Mouse (Mus musculus): ENCODE results near the gene Gm5105. TPM values are rescaled to one million over a fixed set of nuclear protein-coding genes. Genes with fewer than 3 reads are reported as not detected.

The Gm5105 gene
- polyA plus RNA-seq, 1 experiment from 2014 or later, result not detected

DNA sequence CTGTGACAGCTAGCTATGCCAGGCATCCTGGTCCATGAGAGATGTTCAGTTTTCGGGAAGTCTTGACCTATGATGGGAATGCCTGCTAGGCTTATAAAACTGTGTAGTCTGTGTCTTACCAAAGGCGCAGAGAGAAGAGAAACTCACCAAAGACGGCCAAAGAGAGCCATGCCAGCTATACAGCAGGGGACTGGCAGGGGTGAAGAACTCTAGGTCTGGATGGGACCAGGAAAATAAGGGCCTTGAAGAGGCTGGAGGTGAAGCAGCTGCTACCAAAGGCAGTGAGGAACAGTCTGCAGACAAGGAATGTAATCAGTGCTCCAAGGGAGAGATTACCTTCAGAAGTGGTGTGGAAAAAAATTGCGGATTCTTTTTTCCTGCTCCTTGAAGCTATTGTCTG lies 16.7 kb upstream of the Gm5105 start:
- Histone ChIP-seq H3K27me3 (replicated peaks; ENCODE audit: low read depth, poor library complexity, severe bottlenecking) (no peaks in the 10 kb centered on the region), H3K4me1 (peaks cover 4% of the 10 kb centered on the region; the same call in 1 of the 2 replicates), H3K27ac (replicated peaks) (no peak overlapping the region), H3K4me3 (no peak overlapping the region), H3K9me3 (no peaks in the 10 kb centered on the region), H3K36me3 (replicated peaks) (no peaks in the 10 kb centered on the region)
- no peak for DNase-seq (ENCODE audit: low spot score)
- WGBS, result 80% methylated on average over 4 of the region's 4 CpGs

DNA sequence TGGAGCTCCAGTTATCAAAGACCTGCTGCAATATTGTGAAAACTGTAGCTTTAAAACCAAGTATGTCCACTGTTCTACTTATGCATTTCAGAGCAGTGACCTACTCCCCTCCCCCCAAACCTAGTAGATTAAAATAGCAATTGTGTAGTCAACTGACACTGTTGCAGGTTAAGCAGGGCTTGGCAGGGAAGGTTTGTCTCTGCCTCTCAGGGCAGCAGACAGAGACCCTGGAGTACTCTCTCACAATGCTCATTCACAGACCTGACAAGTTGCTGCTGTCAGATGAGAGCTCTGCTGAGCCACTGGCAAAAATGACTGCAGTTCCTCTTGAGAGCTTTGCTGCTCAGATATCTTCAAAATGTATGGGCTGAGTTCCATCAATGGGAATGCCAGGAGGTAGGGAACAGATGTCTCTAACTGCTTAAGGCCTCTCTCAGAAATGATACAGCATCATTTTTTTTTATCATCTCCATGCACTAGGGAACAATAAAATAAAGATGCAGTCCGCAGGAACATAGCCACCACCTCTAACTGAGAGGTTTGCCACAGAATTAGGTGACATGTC lies 16.0 kb upstream of the Gm5105 start:
- 95% methylated on average over 1 of the region's 1 CpGs for WGBS

DNA sequence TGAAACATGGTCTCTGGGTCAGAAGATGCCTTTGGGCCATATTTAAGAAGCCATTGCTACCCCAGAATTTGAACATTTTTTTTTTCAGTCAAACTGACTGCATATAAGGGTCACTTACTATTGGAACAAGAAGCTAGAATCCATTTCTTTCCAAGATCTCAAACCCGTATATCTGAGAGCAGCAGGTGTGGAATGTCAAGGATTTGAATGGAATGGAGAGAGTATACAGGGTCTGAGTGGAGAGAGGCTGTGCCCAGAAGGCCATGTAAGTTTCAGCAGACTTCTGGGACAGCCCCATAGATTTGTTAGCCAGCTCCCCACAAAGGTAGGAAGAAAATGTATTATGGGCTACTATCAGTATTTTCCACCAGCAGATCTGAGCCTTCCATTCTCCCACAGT lies 11.5 kb upstream of the Gm5105 start:
- no peak for DNase-seq (ENCODE audit: low spot score)
- no peaks in the 10 kb centered on the region for H3K9me3 ChIP-seq
- 81% methylated on average over 1 of the region's 1 CpGs for WGBS
- H3K27ac ChIP-seq (replicated peaks), result no peak overlapping the region
- no peaks in the 10 kb centered on the region for H3K36me3 ChIP-seq (replicated peaks)
- H3K4me1 ChIP-seq, result peaks cover 9% of the 10 kb centered on the region; the same call in 1 of the 2 replicates
- H3K27me3 ChIP-seq (replicated peaks; ENCODE audit: low read depth, poor library complexity, severe bottlenecking), result no peaks in the 10 kb centered on the region
- H3K4me3 ChIP-seq, result no peak overlapping the region

More for the DNA sequence above, 16.0 kb upstream of the Gm5105 start:
- no peaks in the 10 kb centered on the region for H3K36me3 ChIP-seq (replicated peaks)
- DNase-seq (ENCODE audit: low spot score), result no peak
- H3K27me3 ChIP-seq (replicated peaks; ENCODE audit: low read depth, poor library complexity, severe bottlenecking), result no peaks in the 10 kb centered on the region
- H3K4me3 ChIP-seq, result no peak overlapping the region
- peaks cover 4% of the 10 kb centered on the region; the same call in 1 of the 2 replicates for H3K4me1 ChIP-seq
- H3K9me3 ChIP-seq, result no peaks in the 10 kb centered on the region
- H3K27ac ChIP-seq (replicated peaks), result no peak overlapping the region

DNA sequence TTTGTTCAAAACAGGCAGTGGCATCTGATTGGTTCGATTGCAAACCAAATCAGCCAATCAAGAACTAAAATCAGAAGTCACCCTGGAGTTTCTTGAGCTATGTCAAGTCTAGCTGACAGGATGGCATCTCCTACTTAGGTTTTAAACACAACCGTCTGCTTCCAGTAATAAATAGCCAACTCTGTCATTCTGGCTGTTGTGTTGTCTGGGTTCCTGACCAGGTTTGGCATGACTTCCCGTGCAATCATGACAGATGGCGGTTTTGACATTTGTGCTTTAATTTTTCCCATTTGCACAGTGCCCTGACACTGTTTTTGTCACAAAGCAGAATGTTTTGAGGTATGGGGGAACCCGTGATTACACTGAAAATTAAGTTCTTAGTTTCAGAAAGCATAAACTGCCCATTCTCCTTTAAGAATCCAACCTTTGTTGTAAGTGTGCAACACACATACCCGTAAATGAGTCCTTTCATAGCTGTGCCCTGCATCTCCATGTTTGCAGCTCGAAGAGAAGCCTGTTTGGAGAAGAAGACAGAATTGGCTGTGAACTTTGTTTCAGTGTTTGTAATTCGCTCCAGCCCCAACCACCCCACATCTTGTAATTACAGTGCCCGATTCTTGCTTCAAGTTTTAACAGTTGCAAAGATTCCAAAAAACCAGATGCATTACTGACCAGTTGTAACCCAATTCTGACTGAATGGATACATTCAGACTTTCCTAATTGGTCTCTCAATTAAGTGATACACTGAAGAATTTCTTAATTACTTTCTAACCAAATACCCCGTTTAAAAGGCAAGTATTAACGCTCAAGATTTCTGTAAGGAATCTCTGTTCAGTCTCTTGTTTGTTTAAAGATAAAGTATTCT lies 10.5 kb upstream of the Gm5105 start:
- no peak overlapping the region for H3K4me3 ChIP-seq
- H3K9me3 ChIP-seq, result no peaks in the 10 kb centered on the region
- H3K27me3 ChIP-seq (replicated peaks; ENCODE audit: low read depth, poor library complexity, severe bottlenecking), result no peaks in the 10 kb centered on the region
- H3K4me1 ChIP-seq, result peaks cover 5% of the 10 kb centered on the region; the same call in 1 of the 2 replicates
- no peak overlapping the region for H3K27ac ChIP-seq (replicated peaks)
- H3K36me3 ChIP-seq (replicated peaks), result no peaks in the 10 kb centered on the region
- DNase-seq (ENCODE audit: low spot score), result no peak
- WGBS, result 76% methylated on average over 11 of the region's 11 CpGs

DNA sequence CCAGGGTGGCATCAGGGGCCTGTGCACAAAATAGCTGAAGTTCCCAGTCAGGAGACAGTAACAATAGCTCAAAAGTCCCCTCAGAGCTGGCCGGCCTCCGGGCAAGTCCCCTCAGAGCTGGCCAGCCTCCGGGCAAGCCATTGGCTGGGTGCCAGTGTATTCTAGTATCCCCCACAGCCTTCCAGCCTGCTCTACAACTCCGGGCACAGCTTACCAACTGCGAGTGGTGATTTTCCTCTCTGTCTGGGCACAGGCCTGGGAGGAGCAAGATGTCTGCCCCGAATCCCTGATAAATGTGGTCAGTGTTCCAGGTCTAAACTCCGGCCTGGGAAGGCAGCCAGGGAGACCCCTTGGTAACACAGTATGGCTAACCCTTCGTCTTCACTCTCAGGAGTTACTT lies 8.0 kb upstream of the Gm5105 start:
- H3K27me3 ChIP-seq (replicated peaks; ENCODE audit: low read depth, poor library complexity, severe bottlenecking), result no peaks in the 10 kb centered on the region
- no peaks in the 10 kb centered on the region for H3K9me3 ChIP-seq
- no peaks in the 10 kb centered on the region for H3K36me3 ChIP-seq (replicated peaks)
- H3K4me1 ChIP-seq, result peaks cover 22% of the 10 kb centered on the region
- DNase-seq (ENCODE audit: low spot score), result no peak
- no peak overlapping the region for H3K4me3 ChIP-seq
- 85% methylated on average over 8 of the region's 8 CpGs for WGBS
- H3K27ac ChIP-seq (replicated peaks), result no peak overlapping the region

DNA sequence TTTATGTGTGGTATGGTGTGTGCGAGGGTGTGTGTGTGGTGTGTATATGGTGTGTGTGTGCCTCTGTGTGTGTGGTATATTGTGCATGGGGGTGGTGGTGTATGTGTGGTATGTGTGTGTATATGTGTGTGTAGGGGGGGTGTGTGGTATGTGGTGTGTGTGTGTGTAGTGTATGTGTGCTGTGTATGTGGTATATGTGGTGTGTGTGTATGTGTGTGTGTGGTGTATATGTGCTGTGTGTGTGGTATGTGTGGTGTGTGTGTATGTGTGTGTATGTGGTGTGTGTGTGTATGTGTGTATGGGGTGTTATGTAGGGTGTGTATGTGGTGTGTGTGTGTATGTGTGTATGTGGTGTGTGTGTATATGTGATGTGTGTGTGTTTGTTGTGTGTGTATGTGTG lies 7.0 kb upstream of the Gm5105 start:
- H3K4me3 ChIP-seq, result no peak overlapping the region
- no peaks in the 10 kb centered on the region for H3K9me3 ChIP-seq
- 95% methylated on average over 1 of the region's 1 CpGs for WGBS
- no peak overlapping the region for H3K27ac ChIP-seq (replicated peaks)
- no peak for DNase-seq (ENCODE audit: low spot score)
- H3K36me3 ChIP-seq (replicated peaks), result no peaks in the 10 kb centered on the region
- peaks cover 32% of the 10 kb centered on the region for H3K4me1 ChIP-seq
- no peaks in the 10 kb centered on the region; the same call in 1 of the 2 replicates for H3K27me3 ChIP-seq (replicated peaks; ENCODE audit: low read depth, poor library complexity, severe bottlenecking)

DNA sequence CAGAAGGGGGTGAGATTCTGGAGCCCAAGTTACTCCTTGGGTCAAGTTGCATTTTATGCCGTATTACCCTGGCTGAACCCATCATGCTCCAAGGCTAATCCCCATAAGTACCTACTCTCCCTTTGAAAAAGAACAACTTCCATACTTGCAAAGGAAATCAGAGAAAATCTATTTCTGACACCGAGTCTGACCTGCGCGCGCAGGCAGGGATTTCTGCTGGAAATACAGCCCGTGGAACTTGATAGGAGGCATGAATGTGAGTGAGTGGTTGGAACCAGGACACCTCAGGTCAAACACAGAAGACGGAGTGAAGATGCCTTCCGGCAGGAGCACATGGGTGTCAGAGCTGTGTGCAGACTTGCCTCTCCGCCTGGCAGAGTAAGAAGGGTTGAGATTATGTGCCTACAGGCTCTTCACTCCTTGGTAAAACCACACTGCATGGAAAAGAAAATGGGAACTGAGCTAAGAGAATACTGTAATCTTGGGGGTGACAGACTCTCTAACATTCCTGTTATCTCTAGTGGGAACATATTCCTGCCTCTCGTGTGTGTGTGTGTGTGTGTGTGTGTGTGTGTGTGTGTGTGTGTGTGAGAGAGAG lies 4.4 kb upstream of the Gm5105 start:
- Histone ChIP-seq H3K27me3 (replicated peaks; ENCODE audit: low read depth, poor library complexity, severe bottlenecking) (no peaks in the 10 kb centered on the region; the same call in 1 of the 2 replicates), H3K4me3 (no peak overlapping the region), H3K36me3 (replicated peaks) (no peaks in the 10 kb centered on the region), H3K9me3 (no peaks in the 10 kb centered on the region), H3K4me1 (peaks cover 27% of the 10 kb centered on the region), H3K27ac (replicated peaks) (no peak overlapping the region; the same call in 1 of the 2 replicates)
- no peak for DNase-seq (ENCODE audit: low spot score)
- 73% methylated on average over 10 of the region's 10 CpGs for WGBS

DNA sequence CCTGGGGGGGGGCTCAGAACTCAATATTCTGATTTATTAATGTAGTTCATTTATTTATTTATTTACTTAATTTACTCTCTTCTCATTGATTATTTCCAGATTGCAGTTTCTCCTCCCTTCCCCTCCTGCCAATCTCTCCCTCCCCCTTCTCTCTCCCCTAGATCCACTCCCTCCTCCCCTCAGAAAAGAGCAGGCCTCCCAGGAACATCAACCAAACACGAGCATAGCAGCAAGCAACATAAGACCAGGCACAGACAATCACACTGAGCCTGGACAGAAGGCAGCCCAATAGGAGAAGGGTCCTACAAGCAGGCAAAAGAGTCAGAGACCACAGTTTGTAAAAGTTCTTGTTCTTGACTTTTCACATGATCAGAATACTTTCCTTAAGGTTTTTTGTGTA lies 3.8 kb upstream of the Gm5105 start:
- WGBS, result 7% methylated on average over 1 of the region's 1 CpGs
- no peaks in the 10 kb centered on the region for H3K9me3 ChIP-seq
- H3K36me3 ChIP-seq (replicated peaks), result no peaks in the 10 kb centered on the region
- peak; percentile 27 for DNase-seq (ENCODE audit: low spot score)
- H3K27me3 ChIP-seq (replicated peaks; ENCODE audit: low read depth, poor library complexity, severe bottlenecking), result no peaks in the 10 kb centered on the region; the same call in none of the 2 replicates
- no peak overlapping the region for H3K4me3 ChIP-seq
- H3K4me1 ChIP-seq, result peaks cover 32% of the 10 kb centered on the region
- peak overlapping the region; percentile 72; the same call in 1 of the 2 replicates for H3K27ac ChIP-seq (replicated peaks)

DNA sequence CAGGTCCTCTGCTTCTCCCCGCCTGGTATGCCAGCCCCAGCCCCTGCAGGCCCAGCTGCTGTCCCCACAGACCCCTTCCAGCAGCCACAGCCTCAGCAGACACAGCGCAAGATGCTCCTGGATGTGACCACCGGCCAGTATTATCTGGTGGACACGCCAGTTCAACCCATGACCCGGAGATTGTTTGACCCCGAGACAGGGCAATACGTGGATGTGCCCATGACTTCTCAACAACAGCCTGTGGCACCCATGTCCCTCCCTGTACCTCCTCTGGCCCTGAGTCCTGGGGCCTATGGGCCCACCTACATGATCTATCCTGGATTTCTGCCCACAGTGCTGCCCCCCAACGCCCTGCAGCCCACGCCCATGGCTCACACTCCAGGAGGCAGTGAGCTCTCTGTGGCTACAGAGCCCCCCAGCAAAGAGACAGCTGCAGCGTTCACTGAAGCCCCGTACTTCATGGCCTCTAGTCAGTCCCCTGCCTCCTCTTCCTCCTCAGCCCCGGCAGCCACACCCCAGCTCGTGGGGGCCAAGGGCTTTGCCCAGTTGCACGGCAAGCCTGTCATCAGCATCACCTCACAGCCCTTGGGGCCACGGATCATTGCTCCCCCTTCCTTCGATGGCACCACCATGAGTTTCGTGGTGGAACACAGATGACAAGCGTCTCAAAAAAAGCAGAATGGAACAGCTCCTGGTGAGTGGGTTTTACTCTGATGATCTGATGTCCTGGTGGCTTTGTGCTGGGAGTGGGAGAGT lies 2.7 kb upstream of the Gm5105 start:
- H3K36me3 ChIP-seq (replicated peaks), result no peaks in the 10 kb centered on the region
- peaks cover 5% of the 10 kb centered on the region for H3K27me3 ChIP-seq (replicated peaks; ENCODE audit: low read depth, poor library complexity, severe bottlenecking)
- H3K9me3 ChIP-seq, result no peaks in the 10 kb centered on the region
- H3K4me3 ChIP-seq, result no peak overlapping the region
- WGBS, result 74% methylated on average over 18 of the region's 18 CpGs
- no peak for DNase-seq (ENCODE audit: low spot score)
- H3K4me1 ChIP-seq, result peaks cover 43% of the 10 kb centered on the region
- peak overlapping the region; percentile 72 for H3K27ac ChIP-seq (replicated peaks)

DNA sequence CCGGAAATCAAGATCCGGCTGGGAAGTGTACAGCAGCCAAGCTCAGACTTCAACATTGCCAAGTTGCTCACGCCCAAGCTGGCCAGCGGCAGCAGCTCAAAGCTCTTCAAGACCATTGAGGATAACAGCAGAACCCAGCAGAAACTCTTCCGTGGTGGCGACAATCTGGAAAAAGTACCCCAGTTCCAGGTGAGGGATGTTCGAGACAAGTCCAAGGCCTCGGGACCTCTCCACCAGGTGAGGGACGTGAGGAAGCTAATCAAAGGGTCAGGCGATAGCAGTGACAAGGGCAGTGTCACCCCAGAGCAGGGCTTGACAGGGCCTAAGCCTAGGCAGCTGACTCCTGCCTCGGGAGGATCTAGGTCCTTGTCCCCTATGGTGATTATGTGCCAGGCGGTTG lies 915 bp upstream of the Gm5105 start:
- Histone ChIP-seq H3K36me3 (replicated peaks) (no peaks in the 10 kb centered on the region), H3K27me3 (replicated peaks; ENCODE audit: low read depth, poor library complexity, severe bottlenecking) (peaks cover 5% of the 10 kb centered on the region), H3K4me3 (no peak overlapping the region), H3K4me1 (peaks cover 52% of the 10 kb centered on the region), H3K27ac (replicated peaks) (no peak overlapping the region), H3K9me3 (no peaks in the 10 kb centered on the region)
- no peak for DNase-seq (ENCODE audit: low spot score)
- 95% methylated on average over 12 of the region's 12 CpGs for WGBS

DNA sequence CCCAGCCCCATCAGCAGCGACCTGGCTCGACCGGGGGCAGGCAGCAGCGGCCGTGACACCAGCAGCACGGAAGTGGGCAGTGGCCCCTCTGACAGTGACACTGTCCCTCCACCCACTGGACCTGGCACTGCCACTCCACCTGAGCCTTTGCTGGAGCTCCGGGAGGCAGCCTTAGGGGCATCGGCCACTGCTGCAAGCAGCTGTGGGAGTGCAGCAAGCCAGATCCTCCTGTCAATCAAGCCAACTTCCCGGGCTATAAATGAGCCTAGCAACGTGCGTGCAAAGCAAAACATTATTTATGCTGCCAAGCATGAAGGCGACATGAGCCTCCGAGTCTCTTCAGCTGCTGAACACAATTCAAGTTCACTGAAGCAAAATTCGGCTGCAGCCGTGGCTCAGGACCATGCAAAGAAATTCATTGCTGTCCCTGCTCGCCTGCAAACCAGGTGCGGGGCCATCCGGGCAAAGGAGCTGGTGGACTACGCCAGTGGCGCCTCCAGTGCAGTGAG lies 786 bp downstream of the Gm5105 start:
- Histone ChIP-seq H3K27ac (replicated peaks) (peak overlapping the region; percentile 0; the same call in 1 of the 2 replicates), H3K27me3 (replicated peaks; ENCODE audit: low read depth, poor library complexity, severe bottlenecking) (peaks cover 5% of the 10 kb centered on the region), H3K36me3 (replicated peaks) (no peaks in the 10 kb centered on the region), H3K4me1 (peaks cover 48% of the 10 kb centered on the region), H3K9me3 (no peaks in the 10 kb centered on the region), H3K4me3 (no peak overlapping the region)
- no peak for DNase-seq (ENCODE audit: low spot score)
- WGBS, result 84% methylated on average over 20 of the region's 20 CpGs

DNA sequence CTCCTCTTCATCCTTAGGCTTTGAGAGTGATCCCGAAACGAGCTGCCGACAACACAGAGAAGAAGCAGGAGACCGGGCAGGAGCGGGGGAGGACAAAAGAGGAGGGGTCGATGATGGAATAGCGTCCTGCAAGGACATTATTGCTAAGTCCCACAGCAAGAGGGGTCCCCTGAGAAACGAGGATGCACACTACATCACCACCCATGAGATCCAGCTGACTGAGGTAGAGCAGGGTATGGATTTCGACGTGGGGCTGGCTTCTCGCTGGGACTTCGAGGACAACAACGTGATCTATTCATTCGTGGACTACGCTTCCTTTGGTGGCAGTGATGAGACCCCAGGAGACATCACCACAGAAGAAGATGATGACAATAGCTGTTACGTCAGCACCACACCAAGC lies 1.3 kb downstream of the Gm5105 start:
- no peak overlapping the region for H3K4me3 ChIP-seq
- DNase-seq (ENCODE audit: low spot score), result no peak
- H3K4me1 ChIP-seq, result peaks cover 43% of the 10 kb centered on the region
- H3K36me3 ChIP-seq (replicated peaks), result no peaks in the 10 kb centered on the region
- H3K9me3 ChIP-seq, result no peaks in the 10 kb centered on the region
- 0 out of 2 replicates have a peak overlapping the region, but pooled peaks have one; percentile 75 for H3K27ac ChIP-seq (replicated peaks)
- WGBS, result 88% methylated on average over 16 of the region's 16 CpGs
- peaks cover 5% of the 10 kb centered on the region for H3K27me3 ChIP-seq (replicated peaks; ENCODE audit: low read depth, poor library complexity, severe bottlenecking)

Measured in embryonic facial prominence, embryonic 10.5 days (tissue).